Mouse (Mus musculus): ENCODE data around the gene Abcc1.

Gene Abcc1

GRCm38 (mm10) chr16:14365457-14365856 lies 4.1 kb downstream of the Abcc1 start:
- TF ChIP-seq NANOG (IDR thresholded peaks at IDR 0.05; ENCODE audit: borderline replicate concordance, low read length) (no peak), CTCF (conservative IDR thresholded peaks at IDR 0.05; ENCODE audit: low read length) (no peak), POU5F1 (IDR thresholded peaks at IDR 0.05; ENCODE audit: borderline replicate concordance, low read length) (no peak)
- H3K9me3 ChIP-seq (ENCODE audit: low read length) = no peaks in the 10 kb centered on the region

GRCm38 (mm10) chr16:14366017-14366416 lies 4.7 kb downstream of the Abcc1 start:
- TF ChIP-seq CTCF (conservative IDR thresholded peaks at IDR 0.05; ENCODE audit: low read length) = no peak
- H3K36me3 ChIP-seq (ENCODE audit: insufficient read depth, low read length) = peaks cover 7% of the 10 kb centered on the region; the same call in 1 of the 2 replicates
- H3K4me3 ChIP-seq (replicated peaks; ENCODE audit: low read length) = no peak overlapping the region
- peaks cover 74% of the 10 kb centered on the region for H3K4me1 ChIP-seq (replicated peaks; ENCODE audit: low read depth, low read length)
- H3K9me3 ChIP-seq (ENCODE audit: low read length) = no peaks in the 10 kb centered on the region
- H3K27me3 ChIP-seq (ENCODE audit: insufficient read depth, low read length) = no peaks in the 10 kb centered on the region

More at GRCm38 (mm10) chr16:14365457-14365856, 4.1 kb downstream of the Abcc1 start:
- no peak overlapping the region for H3K4me3 ChIP-seq (replicated peaks; ENCODE audit: low read length)
- no peaks in the 10 kb centered on the region; the same call in 1 of the 2 replicates for H3K27me3 ChIP-seq (ENCODE audit: insufficient read depth, low read length)
- H3K36me3 ChIP-seq (ENCODE audit: insufficient read depth, low read length) = peaks cover 7% of the 10 kb centered on the region; the same call in 1 of the 2 replicates
- peaks cover 74% of the 10 kb centered on the region for H3K4me1 ChIP-seq (replicated peaks; ENCODE audit: low read depth, low read length)

GRCm38 (mm10) chr16:14371367-14371766 lies 10.0 kb downstream of the Abcc1 start:
- peaks cover 4% of the 10 kb centered on the region; the same call in 1 of the 2 replicates for H3K36me3 ChIP-seq (ENCODE audit: insufficient read depth, low read length)
- no peak for TF ChIP-seq CTCF (conservative IDR thresholded peaks at IDR 0.05; ENCODE audit: low read length)
- TF ChIP-seq NANOG (IDR thresholded peaks at IDR 0.05; ENCODE audit: borderline replicate concordance, low read length) = no peak
- TF ChIP-seq POU5F1 (IDR thresholded peaks at IDR 0.05; ENCODE audit: borderline replicate concordance, low read length) = no peak
- no peaks in the 10 kb centered on the region for H3K27me3 ChIP-seq (ENCODE audit: insufficient read depth, low read length)
- H3K4me1 ChIP-seq (replicated peaks; ENCODE audit: low read depth, low read length) = peaks cover 58% of the 10 kb centered on the region
- H3K9me3 ChIP-seq (ENCODE audit: low read length) = no peaks in the 10 kb centered on the region
- H3K4me3 ChIP-seq (replicated peaks; ENCODE audit: low read length) = no peak overlapping the region

- peaks cover 4% of the 10 kb centered on the region; the same call in 1 of the 2 replicates for H3K36me3 ChIP-seq (ENCODE audit: insufficient read depth, low read length)
- TF ChIP-seq NANOG (IDR thresholded peaks at IDR 0.05; ENCODE audit: borderline replicate concordance, low read length) (no peak), POU5F1 (IDR thresholded peaks at IDR 0.05; ENCODE audit: borderline replicate concordance, low read length) (no peak), CTCF (conservative IDR thresholded peaks at IDR 0.05; ENCODE audit: low read length) (no peak)
- H3K9me3 ChIP-seq (ENCODE audit: low read length) = no peaks in the 10 kb centered on the region
- H3K4me1 ChIP-seq (replicated peaks; ENCODE audit: low read depth, low read length) = peaks cover 59% of the 10 kb centered on the region
- H3K4me3 ChIP-seq (replicated peaks; ENCODE audit: low read length) = no peak overlapping the region
- no peaks in the 10 kb centered on the region for H3K27me3 ChIP-seq (ENCODE audit: insufficient read depth, low read length)
These were observed 11.0 kb downstream of the Abcc1 start for GRCm38 (mm10) chr16:14372382-14372781.

GRCm38 (mm10) chr16:14372817-14373301 lies 11.5 kb downstream of the Abcc1 start:
- Histone ChIP-seq H3K4me1 (replicated peaks; ENCODE audit: low read depth, low read length) (peaks cover 60% of the 10 kb centered on the region), H3K9me3 (ENCODE audit: low read length) (no peaks in the 10 kb centered on the region), H3K36me3 (ENCODE audit: insufficient read depth, low read length) (peaks cover 7% of the 10 kb centered on the region; the same call in 1 of the 2 replicates), H3K4me3 (replicated peaks; ENCODE audit: low read length) (no peak overlapping the region), H3K27me3 (ENCODE audit: insufficient read depth, low read length) (no peaks in the 10 kb centered on the region)
- TF ChIP-seq POU5F1 (IDR thresholded peaks at IDR 0.05; ENCODE audit: borderline replicate concordance, low read length) (no peak), CTCF (conservative IDR thresholded peaks at IDR 0.05; ENCODE audit: low read length) (no peak), NANOG (IDR thresholded peaks at IDR 0.05; ENCODE audit: borderline replicate concordance, low read length) (no peak)

GRCm38 (mm10) chr16:14375942-14376341 lies 14.6 kb downstream of the Abcc1 start:
- no peak for TF ChIP-seq CTCF (conservative IDR thresholded peaks at IDR 0.05; ENCODE audit: low read length)
- TF ChIP-seq NANOG (IDR thresholded peaks at IDR 0.05; ENCODE audit: borderline replicate concordance, low read length) = no peak
- TF ChIP-seq POU5F1 (IDR thresholded peaks at IDR 0.05; ENCODE audit: borderline replicate concordance, low read length) = no peak
- Histone ChIP-seq H3K4me3 (replicated peaks; ENCODE audit: low read length) (no peak overlapping the region), H3K4me1 (replicated peaks; ENCODE audit: low read depth, low read length) (peaks cover 65% of the 10 kb centered on the region), H3K27me3 (ENCODE audit: insufficient read depth, low read length) (no peaks in the 10 kb centered on the region), H3K9me3 (ENCODE audit: low read length) (no peaks in the 10 kb centered on the region), H3K36me3 (ENCODE audit: insufficient read depth, low read length) (peaks cover 6% of the 10 kb centered on the region; the same call in 1 of the 2 replicates)

- Histone ChIP-seq H3K27me3 (ENCODE audit: insufficient read depth, low read length) (no peaks in the 10 kb centered on the region), H3K4me3 (replicated peaks; ENCODE audit: low read length) (no peak overlapping the region), H3K4me1 (replicated peaks; ENCODE audit: low read depth, low read length) (peaks cover 65% of the 10 kb centered on the region), H3K36me3 (ENCODE audit: insufficient read depth, low read length) (peaks cover 6% of the 10 kb centered on the region; the same call in 1 of the 2 replicates), H3K9me3 (ENCODE audit: low read length) (no peaks in the 10 kb centered on the region)
- no peak for TF ChIP-seq CTCF (conservative IDR thresholded peaks at IDR 0.05; ENCODE audit: low read length)
- no peak for TF ChIP-seq NANOG (IDR thresholded peaks at IDR 0.05; ENCODE audit: borderline replicate concordance, low read length)
These were observed 15.0 kb downstream of the Abcc1 start for GRCm38 (mm10) chr16:14376352-14376751.

- TF ChIP-seq NANOG (IDR thresholded peaks at IDR 0.05; ENCODE audit: borderline replicate concordance, low read length) (no peak), CTCF (conservative IDR thresholded peaks at IDR 0.05; ENCODE audit: low read length) (no peak), POU5F1 (IDR thresholded peaks at IDR 0.05; ENCODE audit: borderline replicate concordance, low read length) (no peak)
- Histone ChIP-seq H3K4me3 (replicated peaks; ENCODE audit: low read length) (no peak overlapping the region), H3K9me3 (ENCODE audit: low read length) (no peaks in the 10 kb centered on the region), H3K4me1 (replicated peaks; ENCODE audit: low read depth, low read length) (peaks cover 60% of the 10 kb centered on the region), H3K36me3 (ENCODE audit: insufficient read depth, low read length) (peaks cover 6% of the 10 kb centered on the region; the same call in 1 of the 2 replicates), H3K27me3 (ENCODE audit: insufficient read depth, low read length) (no peaks in the 10 kb centered on the region)
These were observed 16.0 kb downstream of the Abcc1 start for GRCm38 (mm10) chr16:14377321-14377720.

- peaks cover 6% of the 10 kb centered on the region; the same call in 1 of the 2 replicates for H3K36me3 ChIP-seq (ENCODE audit: insufficient read depth, low read length)
- no peak overlapping the region for H3K4me3 ChIP-seq (replicated peaks; ENCODE audit: low read length)
- H3K9me3 ChIP-seq (ENCODE audit: low read length) = no peaks in the 10 kb centered on the region
- no peak for TF ChIP-seq CTCF (conservative IDR thresholded peaks at IDR 0.05; ENCODE audit: low read length)
- H3K4me1 ChIP-seq (replicated peaks; ENCODE audit: low read depth, low read length) = peaks cover 53% of the 10 kb centered on the region
- H3K27me3 ChIP-seq (ENCODE audit: insufficient read depth, low read length) = no peaks in the 10 kb centered on the region
These were observed 17.3 kb downstream of the Abcc1 start for GRCm38 (mm10) chr16:14378654-14379053.
